Mouse (Mus musculus) spleen, adult 12 weeks (tissue): ENCODE results near the gene Slc13a4.

ENCODE experiments used
- DNase-seq: peaks from one replicate; pipeline ENCODE4 v3.0.0; 2022; ENCODE audit warnings: low spot score

Gene Slc13a4

GRCm38 (mm10) chr6:35302581-35302980 lies 5.3 kb downstream of the Slc13a4 start:
- no peak for DNase-seq

- no peak for DNase-seq
These were observed 9.6 kb downstream of the Slc13a4 start for GRCm38 (mm10) chr6:35298323-35298722.

- no peak for DNase-seq
These were observed 10.3 kb downstream of the Slc13a4 start for GRCm38 (mm10) chr6:35297516-35298227.

- no peak for DNase-seq
These were observed 10.9 kb downstream of the Slc13a4 start for GRCm38 (mm10) chr6:35297001-35297400.

GRCm38 (mm10) chr6:35294964-35295363 lies 13.0 kb downstream of the Slc13a4 start:
- DNase-seq: no peak

- no peak for DNase-seq
These were observed 18.3 kb downstream of the Slc13a4 start for GRCm38 (mm10) chr6:35289676-35290075.

- DNase-seq: no peak
These were observed 19.0 kb downstream of the Slc13a4 start for GRCm38 (mm10) chr6:35288920-35289319.

GRCm38 (mm10) chr6:35288114-35288761 lies 19.7 kb downstream of the Slc13a4 start:
- DNase-seq: no peak

GRCm38 (mm10) chr6:35279306-35279705 lies 28.6 kb downstream of the Slc13a4 start:
- DNase-seq: no peak

GRCm38 (mm10) chr6:35277903-35278587 lies 29.9 kb downstream of the Slc13a4 start:
- DNase-seq: no peak

GRCm38 (mm10) chr6:35273391-35274082 lies 34.4 kb downstream of the Slc13a4 start:
- no peak for DNase-seq

GRCm38 (mm10) chr6:35271868-35272765 lies 35.8 kb downstream of the Slc13a4 start:
- no peak for DNase-seq

GRCm38 (mm10) chr6:35271094-35271855 lies 36.7 kb downstream of the Slc13a4 start:
- DNase-seq: no peak

- no peak for DNase-seq
These were observed 38.3 kb downstream of the Slc13a4 start for GRCm38 (mm10) chr6:35269643-35270042.

- DNase-seq: no peak
These were observed 39.2 kb downstream of the Slc13a4 start for GRCm38 (mm10) chr6:35268711-35269110.

GRCm38 (mm10) chr6:35265580-35266278 lies 42.2 kb downstream of the Slc13a4 start:
- no peak for DNase-seq

- DNase-seq: no peak
These were observed 47.4 kb downstream of the Slc13a4 start for GRCm38 (mm10) chr6:35260531-35260930.

- DNase-seq: no peak
These were observed 48.4 kb downstream of the Slc13a4 start for GRCm38 (mm10) chr6:35259526-35259925.

- DNase-seq: no peak
These were observed 49.0 kb downstream of the Slc13a4 start for GRCm38 (mm10) chr6:35258922-35259321.

- DNase-seq: no peak
These were observed 50.2 kb downstream of the Slc13a4 start for GRCm38 (mm10) chr6:35257626-35258190.
